Comparison of ENCODE assay signal across 31 mouse cellular contexts in genomic region chr2:29729500-29729899, GRCm38 (mm10). TPM values are rescaled to one million over a fixed set of nuclear protein-coding genes. Genes with fewer than 3 reads are reported as not detected.
DNase-seq lines count a peak whose midpoint lies in the region; TF ChIP-seq lines count a peak whose summit lies in the region.
"Had no signal": no experiment of that assay in that cellular context is flagged by ENCODE, and none has a peak within 500 bp of the region (broad histone marks: within the 10 kb centered on the region; RNA-seq: fewer than 3 reads in every experiment).

No protein-coding gene starts in this region.

- no peak overlapping the region for H3K27ac ChIP-seq in CH12.LX (ENCODE audit: insufficient read depth, low read depth)
- H3K27ac ChIP-seq in ES-Bruce4 (ENCODE audit: insufficient read depth, low read length): peak overlapping the region; percentile 73
- H3K27ac ChIP-seq: forebrain, embryonic 15.5 days; heart, embryonic 15.5 days; hindbrain, embryonic 10.5 days; hindbrain, embryonic 13.5 days; intestine, embryonic 15.5 days had no signal

- no peak for TF ChIP-seq RAD21 in CH12.LX (IDR thresholded peaks at IDR 0.05; ENCODE audit: low read depth, low read length)

- TF ChIP-seq CTCF in CH12.LX (conservative IDR thresholded peaks at IDR 0.05 in 1 of 2, IDR thresholded peaks at IDR 0.05 in 1 of 2; ENCODE audit: low read depth in 2 of 2, low read length in 2 of 2) (no peak), ES-Bruce4 (IDR thresholded peaks at IDR 0.05; ENCODE audit: low read depth, low read length) (no peak)

- H3K9me3 ChIP-seq in CH12.LX (replicated peaks; ENCODE audit: low read length): no peaks in the 10 kb centered on the region
- no peaks in the 10 kb centered on the region for H3K9me3 ChIP-seq in ES-Bruce4 (replicated peaks; ENCODE audit: control insufficient read depth, insufficient read depth, low read length, poor library complexity, severe bottlenecking)
- H3K9me3 ChIP-seq: forebrain, embryonic 15.5 days; heart, embryonic 15.5 days; hindbrain, embryonic 10.5 days; hindbrain, embryonic 13.5 days; intestine, embryonic 15.5 days had no signal

- H3K9ac ChIP-seq in CH12.LX (ENCODE audit: insufficient read depth, low read depth): no peak overlapping the region
- H3K9ac ChIP-seq in ES-Bruce4 (ENCODE audit: low read depth, poor library complexity, severe bottlenecking): no peak overlapping the region
- H3K9ac ChIP-seq: forebrain, embryonic 15.5 days; heart, embryonic 15.5 days; hindbrain, embryonic 13.5 days; intestine, embryonic 15.5 days had no signal

- H3K36me3 ChIP-seq in CH12.LX (replicated peaks in 1 of 2; ENCODE audit: control insufficient read depth in 1 of 2, insufficient read depth in 1 of 2, low read length in 1 of 2): peaks cover 94 to 99% of the 10 kb centered on the region in 2 experiments
- H3K36me3 ChIP-seq in ES-Bruce4 (ENCODE audit: control insufficient read depth, insufficient read depth, low read length, poor library complexity, severe bottlenecking): peaks cover 9% of the 10 kb centered on the region; the same call in 1 of the 2 replicates

- peaks cover 3 to 34% of the 10 kb centered on the region in 2 experiments; a peak in 3 of 4 replicates for H3K4me1 ChIP-seq in CH12.LX (ENCODE audit: control insufficient read depth in 1 of 2, insufficient read depth in 2 of 2)
- peaks cover 4% of the 10 kb centered on the region for H3K4me1 ChIP-seq in ES-Bruce4 (ENCODE audit: control insufficient read depth, insufficient read depth, low read length)
- H3K4me1 ChIP-seq: forebrain, embryonic 15.5 days; hindbrain, embryonic 10.5 days; hindbrain, embryonic 13.5 days; intestine, embryonic 15.5 days had no signal

- no peaks in the 10 kb centered on the region for H3K79me2 ChIP-seq in CH12.LX (replicated peaks; ENCODE audit: control insufficient read depth, extremely low read depth, insufficient read depth, poor library complexity, severe bottlenecking)

- no peak overlapping the region for H3K4me2 ChIP-seq in CH12.LX (ENCODE audit: insufficient read depth, low read depth, poor library complexity, severe bottlenecking)
- H3K4me2 ChIP-seq: forebrain, embryonic 15.5 days; heart, embryonic 11.5 days; heart, embryonic 15.5 days; hindbrain, embryonic 13.5 days; intestine, embryonic 15.5 days had no signal

- TF ChIP-seq POLR2A in CH12.LX (IDR thresholded peaks at IDR 0.05; ENCODE audit: low read depth, low read length): no peak
- peak; percentile 19 for TF ChIP-seq POLR2A in ES-Bruce4 (IDR thresholded peaks at IDR 0.05; ENCODE audit: insufficient read depth, low read length)

- DNase-seq in CH12.LX (ENCODE audit: extremely low read depth) (no peak), R1 (ENCODE audit: low read depth, low spot score) (peak; percentile 86)
- DNase-seq in cerebellum, postnatal 14 days: no peak
- DNase-seq in right cerebral cortex, postnatal 10 days (ENCODE audit: low spot score in 2 of 2): no peak
- DNase-seq in gastrocnemius, postnatal 4 days (ENCODE audit: low spot score in 2 of 2): no peak
- DNase-seq: adrenal gland, adult 2 months; adrenal gland, postnatal 14 days; B cell, adult 2 months; cerebellum, adult 11 months; cerebellum, adult 8-10 months; cerebellum, postnatal 10 days; gastrocnemius, postnatal 25 days; heart, postnatal 10 days; heart, postnatal 36 days; kidney, adult 11 months; kidney, adult 8-10 months had no signal

- in situ Hi-C loops in CH12.LX (cut with MboI; ENCODE audit: low pct_ligation_motif_present, low pct_unique_long_range_greater_than_20kb, low sequenced_read_pairs): no loop called here

- dilution Hi-C loops in CH12.LX (cut with MboI; ENCODE audit: extremely low pct_ligation_motif_present, extremely low pct_unique_long_range_greater_than_20kb, low sequenced_read_pairs): no loop called here

- no peaks in the 10 kb centered on the region for H3K27me3 ChIP-seq in CH12.LX (replicated peaks)
- no peaks in the 10 kb centered on the region for H3K27me3 ChIP-seq in ES-Bruce4 (ENCODE audit: control insufficient read depth, insufficient read depth, low read length, poor library complexity, severe bottlenecking)
- H3K27me3 ChIP-seq: forebrain, embryonic 15.5 days; heart, embryonic 15.5 days; hindbrain, embryonic 13.5 days; intestine, embryonic 15.5 days had no signal

- no peak overlapping the region for H3K4me3 ChIP-seq in CH12.LX (replicated peaks in 1 of 3; ENCODE audit: low read depth in 2 of 3, low read length in 2 of 3, poor library complexity in 1 of 3)
- no peak overlapping the region for H3K4me3 ChIP-seq in ES-Bruce4 (ENCODE audit: low read depth, low read length)
- H3K4me3 ChIP-seq: forebrain, embryonic 15.5 days; heart, embryonic 15.5 days; hindbrain, embryonic 10.5 days; hindbrain, embryonic 13.5 days; intestine, embryonic 15.5 days had no signal

- no peak for TF ChIP-seq EP300 in CH12.LX (IDR thresholded peaks at IDR 0.05; ENCODE audit: low read length)
- peak; percentile 92 for TF ChIP-seq EP300 in ES-Bruce4 (IDR thresholded peaks at IDR 0.05; ENCODE audit: insufficient read depth, low read depth, low read length)

TF ChIP-seq in CH12.LX, 34 proteins besides CTCF, POLR2A, EP300 and RAD21:
- TF ChIP-seq POLR2AphosphoS2 (IDR thresholded peaks at IDR 0.05; ENCODE audit: low read depth, low read length) (peak; percentile 29; the same call in 1 of the 2 replicates), ZNF384 (IDR thresholded peaks at IDR 0.05; ENCODE audit: low read depth, low read length) (no peak)

RNA-seq across cellular contexts. Expression of gene Gm13420, which starts 22.0 kb away (rescaled TPM):
- total RNA-seq in CH12.LX (2012; rRNA removed) (not detected in 2 replicates), CH12.LX (2014; rRNA removed) (not detected in 2 replicates)
- polyA plus RNA-seq in CH12.LX (2012; ENCODE audit: insufficient read length, low read depth) (not detected in 2 replicates), ES-Bruce4 (2011; ENCODE audit: insufficient read depth, insufficient read length, low read depth, missing spikeins) (0.75 TPM in 1 of 2 replicates, not detected in the other)
- not detected for total RNA-seq in gastrocnemius, postnatal 4 days (2021)
- total RNA-seq: adrenal gland, adult 2 months; adrenal gland, postnatal 14 days; gastrocnemius, adult 8-10 months; gastrocnemius, postnatal 25 days; granulocyte monocyte progenitor cell, adult 5-6 weeks; heart, adult 8-10 months; heart, postnatal 10 days; heart, postnatal 36 days had no signal
- polyA plus RNA-seq: adrenal gland, adult 2 months; embryonic facial prominence, embryonic 14.5 days; forebrain, embryonic 11.5 days; forebrain, embryonic 15.5 days; heart, embryonic 11.5 days; heart, embryonic 15.5 days; hindbrain, embryonic 10.5 days; hindbrain, embryonic 13.5 days had no signal

RNA-seq across cellular contexts. Expression of gene Gm13547, which starts 29.6 kb away (rescaled TPM):
- not detected in 2 replicates for total RNA-seq in CH12.LX (2012; rRNA removed)
- not detected in 2 replicates for total RNA-seq in CH12.LX (2014; rRNA removed)
- polyA plus RNA-seq in CH12.LX (2012; ENCODE audit: insufficient read length, low read depth): 0.60 TPM in 1 of 2 replicates, not detected in the other
- polyA plus RNA-seq in ES-Bruce4 (2011; ENCODE audit: insufficient read depth, insufficient read length, low read depth, missing spikeins): not detected in 2 replicates
- not detected for total RNA-seq in gastrocnemius, postnatal 4 days (2021)
- total RNA-seq: adrenal gland, adult 2 months; adrenal gland, postnatal 14 days; adrenal gland, postnatal 4 days; gastrocnemius, adult 8-10 months; gastrocnemius, postnatal 25 days; granulocyte monocyte progenitor cell, adult 5-6 weeks; heart, adult 8-10 months; heart, postnatal 10 days; heart, postnatal 36 days had no signal
- polyA plus RNA-seq: adrenal gland, adult 2 months; embryonic facial prominence, embryonic 11.5 days; embryonic facial prominence, embryonic 14.5 days; forebrain, embryonic 11.5 days; heart, embryonic 15.5 days; hindbrain, embryonic 10.5 days; hindbrain, embryonic 13.5 days; hindbrain, embryonic 16.5 days had no signal

RNA-seq across cellular contexts. Expression of gene Coq4, which starts 57.8 kb away (rescaled TPM):
- total RNA-seq in CH12.LX (2012; rRNA removed) (25.2 and 29.3 TPM in 2 replicates), CH12.LX (2014; rRNA removed) (21.5 and 40.9 TPM in 2 replicates)
- polyA plus RNA-seq in CH12.LX (2012; ENCODE audit: insufficient read length, low read depth) (19.1 and 21.3 TPM in 2 replicates), ES-Bruce4 (2011; ENCODE audit: insufficient read depth, insufficient read length, low read depth, missing spikeins) (8.5 and 21.5 TPM in 2 replicates)
- total RNA-seq in gastrocnemius, postnatal 4 days (2021): 1 to 10 TPM; 8.1 to 9.7 TPM

RNA-seq across cellular contexts. Expression of gene Trub2, which starts 58.8 kb away (rescaled TPM):
- total RNA-seq in CH12.LX (2012; rRNA removed): 32.6 and 40.4 TPM in 2 replicates
- total RNA-seq in CH12.LX (2014; rRNA removed): 39.0 and 41.5 TPM in 2 replicates
- 41.4 and 58.4 TPM in 2 replicates for polyA plus RNA-seq in CH12.LX (2012; ENCODE audit: insufficient read length, low read depth)
- 52.4 and 54.9 TPM in 2 replicates for polyA plus RNA-seq in ES-Bruce4 (2011; ENCODE audit: insufficient read depth, insufficient read length, low read depth, missing spikeins)
- total RNA-seq in gastrocnemius, postnatal 4 days (2021): 10 to 100 TPM; 33.9 to 40.4 TPM
